Mouse (Mus musculus) kidney, postnatal 0 days (tissue): ENCODE measurements around the gene Ino80b. TPM values are rescaled to one million over a fixed set of nuclear protein-coding genes. Genes with fewer than 3 reads are reported as not detected.

Experiments
- ATAC-seq: fragments of 200-750 bp; cut with Nextera tagmentation; replicated peaks from 2 replicates; pipeline ENCODE4 v1.8.0; 2017; ENCODE audit warnings: low read depth, moderate number of reproducible peaks, moderate TSS enrichment, moderate library complexity; ENCODE audit not compliant: low FRiP score
- DNase-seq: peaks from one replicate; pipeline ENCODE4 v3.0.0-alpha.2; 2016; ENCODE audit warnings: low spot score
- H3K27ac ChIP-seq: fragments of 300-500 bp; sonication (generic); 2 replicates; pipeline ENCODE4 v1.5.1; 2014; ENCODE audit warnings: mild to moderate bottlenecking
- H3K27me3 ChIP-seq: fragments of 300-500 bp; sonication (generic); 2 replicates; pipeline ENCODE4 v1.6.1; 2014; ENCODE audit warnings: low read length, mixed read lengths; ENCODE audit not compliant: insufficient read depth
- H3K36me3 ChIP-seq: fragments of 300-500 bp; sonication (generic); 2 replicates; pipeline ENCODE4 v1.6.1; 2014; ENCODE audit warnings: low read length, mixed read lengths; ENCODE audit not compliant: insufficient read depth
- H3K4me1 ChIP-seq: fragments of 300-500 bp; sonication (generic); replicated peaks from 2 replicates; pipeline ENCODE4 v1.6.1; 2014; ENCODE audit warnings: antibody characterized with exemption, low read length, mixed read lengths; ENCODE audit not compliant: insufficient read depth
- H3K4me2 ChIP-seq: fragments of 300-500 bp; sonication (generic); 2 replicates; pipeline ENCODE4 v1.6.1; 2014; ENCODE audit warnings: mild to moderate bottlenecking, low read length, moderate library complexity, mixed read lengths
- H3K4me3 ChIP-seq: fragments of 300-500 bp; sonication (generic); replicated peaks from 2 replicates; pipeline ENCODE4 v1.5.1; 2014; ENCODE audit warnings: low read depth, low read length
- H3K9ac ChIP-seq: fragments of 300-500 bp; sonication (generic); 2 replicates; pipeline ENCODE4 v1.6.1; 2014; ENCODE audit warnings: low read depth, low read length
- H3K9me3 ChIP-seq: fragments of 300-500 bp; sonication (generic); replicated peaks from 2 replicates; pipeline ENCODE4 v1.6.1; 2016; ENCODE audit warnings: low read length, inconsistent platforms, mixed read lengths
- CTCF ChIP-seq: IDR thresholded peaks from 2 replicates; pipeline ENCODE4 v1.5.1; 2016; ENCODE audit warnings: antibody characterized with exemption, low read depth, mild to moderate bottlenecking, moderate library complexity
- WGBS: fragments of 180-500 bp; shearing (Covaris S2); extraction: QIAGEN DNeasy Blood & Tissue Kit; methylation state at CpG from one replicate; pipeline ENCODE4 v1.1.7; 2014; 5-methylcytosine and 5-hydroxymethylcytosine counted together
- polyA plus RNA-seq: library from polyadenylated mRNA; unstranded; fragments of >200 nt; fragmentation: Nextera tagmentation; extraction: Ambion mirVana; gene quantifications from 2 replicates; pipeline ENCODE4 v1.2.1, GENCODE M21; 2015

Ino80b gene
- polyA plus RNA-seq, 1 experiment from 2014 or later, result 16.2 TPM

GRCm38 (mm10) chr6:83116373-83117164, 8.7 kb downstream of the Ino80b start:
- peak overlapping the region; percentile 64 for H3K4me3 ChIP-seq
- WGBS, result 69% methylated on average over 11 of the region's 11 CpGs
- no peaks in the 10 kb centered on the region for H3K27me3 ChIP-seq
- no peak for ATAC-seq
- peak overlapping the region; percentile 76 for H3K9ac ChIP-seq
- no peak for DNase-seq
- H3K9me3 ChIP-seq, result no peaks in the 10 kb centered on the region
- H3K36me3 ChIP-seq, result 0 out of 2 replicates have a peak, but pooled peaks cover 5% of the 10 kb centered on the region
- no peak for TF ChIP-seq CTCF
- H3K4me2 ChIP-seq, result peak overlapping the region; percentile 85
- peaks cover 26% of the 10 kb centered on the region for H3K4me1 ChIP-seq
- H3K27ac ChIP-seq, result no peak overlapping the region

- TF ChIP-seq CTCF, result no peak
- H3K9ac ChIP-seq, result peak overlapping the region; percentile 76
- ATAC-seq, result peak; percentile 4
Measured at GRCm38 (mm10) chr6:83115682-83116372, 9.4 kb downstream of the Ino80b start.

DNA sequence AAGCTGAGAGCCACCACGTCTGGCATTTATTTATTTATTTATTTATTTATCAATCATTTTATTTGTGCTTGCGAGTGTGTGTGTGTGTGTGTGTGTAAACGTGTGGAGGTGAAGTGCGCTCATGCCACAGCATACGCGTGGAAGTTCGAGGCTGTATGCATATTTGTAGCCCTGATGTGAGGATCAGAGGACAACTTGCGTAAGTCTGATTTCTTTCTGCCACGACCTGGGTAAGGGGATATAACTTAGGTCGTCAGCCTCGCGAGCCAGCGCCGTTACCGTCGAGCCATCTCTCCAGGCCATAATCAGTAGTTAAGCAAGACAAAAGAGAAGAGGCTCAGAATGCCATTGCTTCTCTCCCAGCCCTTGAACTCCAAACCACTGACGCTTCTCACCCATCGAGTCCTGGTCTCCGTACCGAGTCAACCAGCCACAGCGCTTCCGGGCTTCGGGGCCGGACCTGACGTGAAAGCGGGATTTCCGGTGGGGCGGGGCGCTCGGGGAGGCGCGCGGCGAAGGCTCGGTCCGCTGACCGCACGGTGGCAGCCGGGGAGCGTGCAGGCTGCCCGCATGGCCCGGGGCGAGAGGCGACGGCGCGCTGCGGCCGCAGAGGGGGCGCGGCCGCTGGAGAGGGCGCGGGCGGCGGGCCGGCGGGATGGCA, 10.1 kb downstream of the Ino80b start, which contains the start of gene Mogs:
Mogs (plus strand) TSS at position 486 of the 661 bp plus-strand sequence.
- 1% methylated on average over 57 of the region's 58 CpGs for WGBS
- Histone ChIP-seq H3K4me1 (peaks cover 19% of the 10 kb centered on the region), H3K27me3 (no peaks in the 10 kb centered on the region), H3K9me3 (no peaks in the 10 kb centered on the region), H3K27ac (peak within 1 kb of the TSS; percentile 76), H3K36me3 (0 out of 2 replicates have a peak, but pooled peaks cover 5% of the 10 kb centered on the region), H3K4me2 (peak within 1 kb of the TSS; percentile 85), H3K4me3 (peak within 1 kb of the TSS; percentile 64), H3K9ac (peak within 1 kb of the TSS; percentile 76)
- TF ChIP-seq CTCF, result peak; percentile 65
- DNase-seq, result peak; percentile 96
- ATAC-seq, result peak; percentile 87

More at GRCm38 (mm10) chr6:83115682-83116372, 9.4 kb downstream of the Ino80b start:
- Histone ChIP-seq H3K36me3 (0 out of 2 replicates have a peak, but pooled peaks cover 5% of the 10 kb centered on the region), H3K27ac (peak overlapping the region; percentile 76), H3K9me3 (no peaks in the 10 kb centered on the region), H3K27me3 (no peaks in the 10 kb centered on the region), H3K4me1 (peaks cover 25% of the 10 kb centered on the region), H3K4me3 (peak overlapping the region; percentile 64), H3K4me2 (peak overlapping the region; percentile 85)
- DNase-seq, result no peak
- WGBS, result 2% methylated on average over 48 of the region's 48 CpGs

DNA sequence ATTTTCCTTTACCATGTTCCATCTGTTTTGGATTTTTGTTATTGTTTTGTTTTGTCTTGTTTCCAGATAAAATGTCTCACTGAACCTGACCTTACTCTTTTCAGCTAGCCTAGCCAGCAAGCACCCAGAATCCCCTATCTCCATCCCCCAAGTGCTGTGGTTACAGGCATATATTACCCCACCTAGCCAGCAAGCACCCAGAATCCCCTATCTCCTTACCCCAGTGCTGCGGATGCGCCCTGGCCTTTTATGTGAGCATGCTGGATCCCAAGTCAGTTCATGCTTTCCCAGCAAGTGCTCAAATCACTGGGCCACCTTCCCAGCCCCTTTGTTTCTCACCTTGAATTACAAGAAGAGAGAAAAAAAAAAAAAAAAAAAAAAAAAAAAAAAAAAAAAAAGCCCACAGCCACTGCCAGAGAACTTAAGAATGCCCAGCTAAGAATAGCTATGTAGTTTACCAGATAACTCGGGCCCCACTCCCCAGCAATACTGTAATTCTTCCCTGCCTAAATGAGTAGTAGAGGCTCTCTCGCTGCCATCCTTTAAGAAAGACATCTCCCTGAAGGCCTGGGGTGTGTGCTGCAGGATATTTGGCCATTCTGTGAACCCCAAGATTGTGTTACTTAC, 13.6 kb downstream of the Ino80b start:
- no peak for DNase-seq
- 85% methylated on average over 4 of the region's 4 CpGs for WGBS
- Histone ChIP-seq H3K27me3 (no peaks in the 10 kb centered on the region), H3K27ac (no peak overlapping the region), H3K4me3 (no peak overlapping the region), H3K4me1 (peaks cover 15% of the 10 kb centered on the region; the same call in 1 of the 2 replicates), H3K9ac (no peak overlapping the region), H3K36me3 (no peaks in the 10 kb centered on the region), H3K9me3 (no peaks in the 10 kb centered on the region), H3K4me2 (no peak overlapping the region)
- no peak for ATAC-seq
- no peak for TF ChIP-seq CTCF

DNA sequence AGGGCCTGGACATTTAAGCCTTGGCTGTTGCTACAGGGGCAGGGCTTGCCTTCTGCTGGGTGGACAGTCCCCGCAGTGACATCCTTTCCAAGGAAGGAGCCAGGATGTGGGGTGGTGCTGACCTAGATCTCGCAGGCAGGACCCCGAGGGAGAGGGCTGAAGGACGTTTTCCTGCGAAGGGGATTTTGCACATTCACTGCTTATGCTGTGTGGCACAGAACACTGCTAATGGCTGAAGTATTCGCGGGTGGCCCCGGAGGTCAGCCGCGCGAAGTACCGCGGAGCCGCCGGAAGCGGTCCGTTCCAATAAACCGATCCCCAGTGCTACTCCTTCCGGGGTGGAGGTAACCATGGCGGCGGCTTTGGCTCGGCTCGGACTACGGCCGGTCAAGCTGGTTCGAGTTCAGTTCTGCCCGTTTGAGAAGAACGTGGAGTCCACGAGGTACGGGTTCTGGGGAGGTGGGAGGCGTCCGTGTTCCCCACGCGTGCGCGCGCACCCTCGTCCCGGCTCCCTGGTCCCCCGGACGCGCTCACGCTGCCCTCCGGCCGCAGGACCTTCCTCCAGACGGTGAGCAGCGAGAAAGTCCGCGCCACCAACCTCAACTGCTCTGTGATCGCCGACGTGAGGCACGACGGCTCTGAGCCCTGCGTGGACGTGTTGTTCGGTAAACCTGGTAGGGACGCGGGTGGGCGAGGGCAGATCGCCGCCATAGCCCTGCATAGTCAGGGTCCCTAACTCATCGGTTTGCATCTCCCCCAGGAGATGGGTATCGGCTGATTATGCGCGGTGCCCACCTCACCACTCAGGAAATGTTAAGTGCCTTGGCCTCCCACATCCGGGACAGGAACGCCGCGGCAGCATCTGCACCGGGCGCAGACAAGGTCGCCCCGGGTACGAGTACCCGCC, 16.2 kb downstream of the Ino80b start, which contains the start of gene Mrpl53:
Mrpl53 (plus strand) TSS at position 279 of the 907 bp plus-strand sequence.
- Histone ChIP-seq H3K27me3 (no peaks in the 10 kb centered on the region), H3K4me1 (peaks cover 7% of the 10 kb centered on the region; the same call in 1 of the 2 replicates), H3K4me3 (peak within 1 kb of the TSS; percentile 78), H3K9me3 (no peaks in the 10 kb centered on the region), H3K36me3 (no peaks in the 10 kb centered on the region), H3K9ac (peak within 1 kb of the TSS; percentile 89), H3K4me2 (peak within 1 kb of the TSS; percentile 83), H3K27ac (peak within 1 kb of the TSS; percentile 83)
- DNase-seq, result peak; percentile 88
- ATAC-seq, result peak; percentile 85
- WGBS, result under 1% methylated on average over 76 of the region's 76 CpGs
- TF ChIP-seq CTCF, result no peak
